Mouse (Mus musculus) embryonic facial prominence, embryonic 11.5 days (tissue): ENCODE measurements around the gene Col2a1. TPM values are rescaled to one million over a fixed set of nuclear protein-coding genes. Genes with fewer than 3 reads are reported as not detected.
A peak's percentile ranks its signal among the peaks of the same experiment; 100 is the strongest.

Source experiments
- ATAC-seq: fragments of 200-750 bp; cut with Nextera tagmentation; replicated peaks from 2 replicates; pipeline ENCODE4 v1.8.0; 2017; ENCODE audit warnings: low read depth; ENCODE audit not compliant: insufficient number of reproducible peaks, low FRiP score, low TSS enrichment
- DNase-seq: peaks from one replicate; pipeline ENCODE4 v3.0.0-alpha.2; 2015; ENCODE audit warnings: low spot score
- H3K27ac ChIP-seq: fragments of 300-500 bp; sonication (generic); replicated peaks from 2 replicates; pipeline ENCODE4 v1.5.1; 2014; ENCODE audit warnings: mild to moderate bottlenecking, low read depth, low read length, control low read depth
- H3K27me3 ChIP-seq: fragments of 300-500 bp; sonication (generic); 2 replicates; pipeline ENCODE4 v1.6.1; 2014; ENCODE audit warnings: mild to moderate bottlenecking, low read length, moderate library complexity, mixed read lengths; ENCODE audit not compliant: control insufficient read depth, insufficient read depth
- H3K36me3 ChIP-seq: fragments of 300-500 bp; sonication (generic); replicated peaks from 2 replicates; pipeline ENCODE4 v1.6.1; 2014; ENCODE audit warnings: low read depth, mild to moderate bottlenecking, low read length, moderate library complexity, mixed read lengths; ENCODE audit not compliant: control insufficient read depth, insufficient read depth
- H3K4me1 ChIP-seq: fragments of 300-500 bp; sonication (generic); 2 replicates; pipeline ENCODE4 v1.6.1; 2014; ENCODE audit warnings: low read length, mixed read lengths; ENCODE audit not compliant: control insufficient read depth, insufficient read depth
- H3K4me2 ChIP-seq: fragments of 300-500 bp; sonication (generic); 2 replicates; pipeline ENCODE4 v1.6.1; 2014; ENCODE audit warnings: low read depth, mild to moderate bottlenecking, control low read depth, low read length, moderate library complexity
- H3K4me3 ChIP-seq: fragments of 300-500 bp; sonication (generic); 2 replicates; pipeline ENCODE4 v1.5.1; 2014; ENCODE audit warnings: low read depth, low read length, control low read depth
- H3K9ac ChIP-seq: fragments of 300-500 bp; sonication (generic); replicated peaks from 2 replicates; pipeline ENCODE4 v1.6.1; 2014; ENCODE audit warnings: mild to moderate bottlenecking, control low read depth, low read length
- H3K9me3 ChIP-seq: fragments of 300-500 bp; sonication (generic); replicated peaks from 2 replicates; pipeline ENCODE4 v1.6.1; 2016; ENCODE audit warnings: mild to moderate bottlenecking, low read length, inconsistent platforms, mixed read lengths; ENCODE audit not compliant: control insufficient read depth
- WGBS: fragments of 180-500 bp; shearing (Covaris S2); extraction: QIAGEN DNeasy Blood & Tissue Kit; methylation state at CpG from one replicate; pipeline ENCODE4 v1.1.7; 2014; 5-methylcytosine and 5-hydroxymethylcytosine counted together
- polyA plus RNA-seq: library from polyadenylated mRNA; unstranded; fragments of >200 nt; fragmentation: Nextera tagmentation; extraction: Ambion mirVana; gene quantifications from 2 replicates; pipeline ENCODE4 v1.2.1, GENCODE M21; 2014

Col2a1 gene
- polyA plus RNA-seq, 1 experiment from 2014 or later, result 161 TPM

DNA sequence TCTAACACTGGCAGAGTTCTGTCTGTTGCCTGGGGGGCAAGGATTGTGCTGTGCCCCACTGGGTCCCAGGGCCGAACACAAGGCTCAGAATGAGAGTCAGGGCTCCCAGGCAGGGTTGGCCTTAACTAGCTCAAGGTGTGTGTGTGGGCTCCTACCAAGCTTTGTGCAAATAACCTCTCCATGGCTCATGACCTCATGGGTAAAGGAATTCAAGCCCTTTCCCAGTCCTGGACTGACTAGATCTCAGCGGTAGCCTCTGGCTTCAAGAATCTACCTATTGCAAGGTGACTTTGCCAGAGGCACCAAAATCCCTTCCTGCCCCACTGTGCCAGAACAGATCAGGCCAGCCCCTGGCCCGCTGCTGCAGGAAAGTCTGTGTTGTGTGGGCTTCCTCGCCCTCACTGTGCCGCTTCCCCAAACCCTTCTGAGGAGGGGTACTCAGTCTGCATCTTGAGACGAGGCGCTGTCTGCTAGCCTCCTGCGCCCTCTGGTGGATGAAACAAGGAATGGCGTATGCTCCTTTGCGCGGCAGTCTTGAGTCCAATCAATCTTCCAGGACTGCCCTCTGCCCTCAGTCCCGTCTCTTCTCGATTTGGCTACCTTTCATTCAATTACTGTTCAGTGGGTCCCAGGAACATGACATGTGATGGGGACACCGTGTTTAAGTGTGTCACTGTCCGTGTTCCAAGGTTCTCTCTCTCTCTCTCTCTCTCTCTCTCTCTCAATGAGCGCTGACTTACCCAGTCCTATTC is 52.2 kb downstream of the Col2a1 start:
- DNase-seq, result peak; percentile 91
- H3K4me1 ChIP-seq, result no peaks in the 10 kb centered on the region; the same call in 1 of the 2 replicates
- H3K27me3 ChIP-seq, result no peaks in the 10 kb centered on the region
- WGBS, result 14% methylated on average over 16 of the region's 16 CpGs
- no peak overlapping the region for H3K4me2 ChIP-seq
- H3K9me3 ChIP-seq, result no peaks in the 10 kb centered on the region
- H3K27ac ChIP-seq, result no peak overlapping the region
- H3K36me3 ChIP-seq, result no peaks in the 10 kb centered on the region
- no peak overlapping the region for H3K4me3 ChIP-seq
- peak; percentile 72; the same call in 1 of the 2 replicates for ATAC-seq
- no peak overlapping the region for H3K9ac ChIP-seq

DNA sequence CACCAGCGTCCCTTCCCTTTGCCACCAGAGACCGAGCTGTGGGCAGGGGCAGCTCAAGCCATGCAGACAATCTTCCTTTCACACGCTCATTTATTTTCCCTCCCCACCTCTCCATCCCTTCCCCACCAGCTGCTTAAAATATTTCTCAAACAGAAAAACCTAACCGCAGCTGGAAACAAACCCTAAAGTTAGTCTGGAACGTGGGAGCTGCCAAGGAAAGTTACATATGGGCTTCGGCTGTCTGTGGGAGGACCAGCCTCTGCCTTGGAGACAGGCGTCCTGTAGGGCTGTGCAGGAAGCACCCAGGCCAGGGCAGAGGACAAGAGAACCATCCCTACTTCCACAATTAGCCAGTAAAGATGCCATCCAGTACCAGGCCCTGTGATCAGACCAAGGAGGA is 54.3 kb downstream of the Col2a1 start:
- Histone ChIP-seq H3K4me3 (no peak overlapping the region), H3K9ac (no peak overlapping the region), H3K36me3 (no peaks in the 10 kb centered on the region), H3K4me2 (no peak overlapping the region), H3K27ac (no peak overlapping the region), H3K4me1 (no peaks in the 10 kb centered on the region; the same call in 1 of the 2 replicates), H3K9me3 (no peaks in the 10 kb centered on the region), H3K27me3 (no peaks in the 10 kb centered on the region)
- no peak for DNase-seq
- no peak for ATAC-seq
- WGBS, result 81% methylated on average over 7 of the region's 7 CpGs

DNA sequence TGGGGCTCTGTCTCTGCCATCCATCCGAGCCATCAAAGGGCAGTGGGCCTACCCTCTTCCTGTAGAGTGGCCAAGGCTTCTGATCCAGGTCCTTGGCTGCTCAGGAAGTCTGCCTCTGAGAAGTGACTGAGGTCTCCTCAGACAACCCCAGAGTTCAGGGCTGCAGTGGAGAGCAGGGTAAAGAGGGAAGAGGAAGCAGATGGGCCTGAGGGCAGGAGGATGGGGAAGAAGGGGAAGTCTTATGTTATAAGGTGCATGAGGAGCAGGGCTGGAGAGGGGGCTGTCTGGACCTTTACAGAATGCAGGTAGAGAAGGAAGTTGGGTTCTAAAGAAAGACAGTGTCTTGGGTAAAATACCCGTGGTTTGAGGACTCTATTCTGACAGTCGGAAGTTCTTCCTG is 54.8 kb downstream of the Col2a1 start:
- H3K36me3 ChIP-seq, result no peaks in the 10 kb centered on the region
- H3K4me2 ChIP-seq, result no peak overlapping the region
- no peaks in the 10 kb centered on the region; the same call in 1 of the 2 replicates for H3K4me1 ChIP-seq
- no peak overlapping the region for H3K4me3 ChIP-seq
- WGBS, result 70% methylated on average over 3 of the region's 3 CpGs
- peak overlapping the region; percentile 22; the same call in 1 of the 2 replicates for H3K9ac ChIP-seq
- no peak overlapping the region for H3K27ac ChIP-seq
- H3K9me3 ChIP-seq, result no peaks in the 10 kb centered on the region
- ATAC-seq (no peak), DNase-seq (no peak)
- H3K27me3 ChIP-seq, result no peaks in the 10 kb centered on the region

DNA sequence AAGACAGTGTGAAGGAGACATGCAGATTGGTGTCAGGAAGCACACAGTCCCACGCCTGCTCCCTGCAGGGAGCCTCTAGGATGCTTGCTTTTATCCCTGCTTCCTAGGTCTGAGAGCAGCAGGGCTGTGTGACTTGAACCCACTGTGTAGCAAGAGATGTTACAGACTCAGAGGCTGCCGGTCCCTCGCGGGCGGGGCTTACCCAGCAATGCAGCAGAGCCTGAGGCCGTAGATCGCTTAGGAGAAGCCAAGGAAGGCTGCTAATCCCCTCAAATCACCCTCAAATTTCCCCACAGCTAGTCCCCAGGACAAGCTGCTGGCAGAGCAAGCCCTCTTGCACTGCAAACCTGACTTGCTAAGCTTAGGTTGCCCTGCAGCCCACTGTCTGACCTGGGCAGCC is 55.8 kb downstream of the Col2a1 start:
- 30% methylated on average over 7 of the region's 7 CpGs for WGBS
- Histone ChIP-seq H3K36me3 (no peaks in the 10 kb centered on the region), H3K4me2 (no peak overlapping the region), H3K4me1 (no peaks in the 10 kb centered on the region; the same call in 1 of the 2 replicates), H3K27me3 (no peaks in the 10 kb centered on the region), H3K4me3 (no peak overlapping the region), H3K9ac (no peak overlapping the region; the same call in 1 of the 2 replicates), H3K9me3 (no peaks in the 10 kb centered on the region), H3K27ac (no peak overlapping the region)
- ATAC-seq (no peak), DNase-seq (peak; percentile 37)

DNA sequence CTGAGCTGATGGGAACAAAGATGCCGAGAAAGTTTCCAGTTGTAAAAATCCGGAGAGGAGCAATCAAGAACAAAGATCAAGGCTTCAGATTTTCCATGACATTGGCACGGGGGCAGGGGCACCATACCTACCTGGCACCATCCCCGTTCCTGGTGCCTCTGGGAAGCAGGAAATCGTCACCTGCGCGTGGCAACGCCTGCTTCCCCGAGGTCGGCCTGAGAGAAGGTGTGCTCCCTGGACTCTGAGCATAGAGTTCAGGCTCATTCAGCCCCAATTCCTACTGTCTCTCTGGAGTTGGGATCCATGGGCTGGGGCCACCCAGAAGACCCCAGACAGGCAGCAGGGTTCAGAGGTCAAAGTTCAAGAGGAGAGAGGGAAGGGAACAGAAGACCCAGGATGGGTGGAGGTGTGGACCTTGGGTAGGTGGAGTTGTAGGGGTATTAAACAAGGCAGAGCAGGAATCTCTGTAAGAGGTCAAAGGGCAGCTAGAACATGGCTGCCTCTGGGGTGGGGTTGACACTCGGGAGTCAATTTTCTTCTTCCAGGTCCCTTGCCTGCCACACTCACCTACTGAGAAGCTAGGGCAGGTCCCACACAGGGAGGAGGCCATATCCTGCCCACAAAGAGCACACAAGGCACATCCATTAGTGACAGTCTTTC is 58.7 kb downstream of the Col2a1 start:
- no peak overlapping the region for H3K27ac ChIP-seq
- no peaks in the 10 kb centered on the region for H3K36me3 ChIP-seq
- ATAC-seq (no peak), DNase-seq (no peak)
- no peaks in the 10 kb centered on the region for H3K9me3 ChIP-seq
- WGBS, result 83% methylated on average over 10 of the region's 11 CpGs
- H3K27me3 ChIP-seq, result no peaks in the 10 kb centered on the region
- no peak overlapping the region for H3K4me2 ChIP-seq
- H3K4me3 ChIP-seq, result no peak overlapping the region
- H3K9ac ChIP-seq, result no peak overlapping the region
- no peaks in the 10 kb centered on the region; the same call in 1 of the 2 replicates for H3K4me1 ChIP-seq

DNA sequence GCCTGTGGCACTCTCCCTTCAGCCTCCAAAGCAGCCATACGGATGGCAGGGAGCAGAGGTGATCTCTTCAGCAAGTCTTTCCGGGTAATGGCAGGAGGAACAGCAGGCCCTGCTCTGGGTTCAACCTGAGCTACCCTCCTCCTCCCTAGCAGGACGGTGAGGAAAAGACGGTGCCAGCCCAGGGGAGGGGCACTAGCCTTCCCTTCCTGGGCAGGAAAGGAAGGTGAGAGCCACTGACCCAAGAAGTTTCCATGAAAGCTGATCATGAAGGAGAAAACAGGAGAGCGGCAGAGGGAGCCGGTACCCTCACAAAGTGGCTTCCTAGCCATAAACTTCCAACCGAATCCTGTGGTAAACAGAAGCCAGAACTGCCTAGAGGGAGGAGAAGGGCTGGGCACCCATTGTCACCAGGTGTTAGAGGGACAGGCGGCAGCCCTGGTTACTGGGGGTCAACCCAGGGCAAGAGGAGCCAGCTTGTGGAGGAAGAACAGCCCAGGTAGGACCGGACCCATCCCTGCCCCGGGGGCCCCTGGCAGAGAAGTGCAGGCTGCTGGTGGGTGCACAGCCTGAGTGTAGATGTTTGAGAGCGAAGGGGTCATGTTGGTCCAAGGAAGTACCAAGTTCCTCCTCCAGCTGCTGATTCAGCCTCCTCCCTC is 59.4 kb downstream of the Col2a1 start:
- Histone ChIP-seq H3K4me3 (no peak overlapping the region), H3K4me1 (no peaks in the 10 kb centered on the region; the same call in 1 of the 2 replicates), H3K9ac (no peak overlapping the region), H3K36me3 (no peaks in the 10 kb centered on the region), H3K4me2 (no peak overlapping the region), H3K9me3 (no peaks in the 10 kb centered on the region), H3K27ac (no peak overlapping the region), H3K27me3 (no peaks in the 10 kb centered on the region)
- WGBS, result 75% methylated on average over 11 of the region's 11 CpGs
- DNase-seq (no peak), ATAC-seq (no peak)

DNA sequence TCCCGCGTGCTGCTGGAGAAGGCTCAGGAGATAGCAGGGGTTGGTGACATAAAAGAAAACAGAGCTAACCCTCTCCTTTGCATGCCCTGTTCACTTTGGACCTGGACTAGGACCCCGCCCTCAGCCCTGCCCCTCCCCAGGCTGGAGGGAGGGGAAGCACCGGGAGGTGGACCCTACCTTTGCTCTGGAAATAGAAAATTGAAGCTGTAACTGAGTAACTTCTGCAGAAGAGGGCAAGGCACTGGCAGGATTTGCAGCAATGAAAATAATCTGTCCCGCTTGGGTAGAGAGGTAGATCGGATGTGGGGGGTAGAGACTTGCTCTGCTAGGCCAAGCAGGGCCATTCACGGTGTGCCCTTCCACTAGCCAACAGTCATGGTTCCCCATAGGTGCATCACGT is 61.1 kb downstream of the Col2a1 start:
- Histone ChIP-seq H3K27me3 (no peaks in the 10 kb centered on the region), H3K9ac (no peak overlapping the region), H3K4me1 (no peaks in the 10 kb centered on the region), H3K4me2 (no peak overlapping the region), H3K36me3 (no peaks in the 10 kb centered on the region), H3K4me3 (no peak overlapping the region), H3K27ac (no peak overlapping the region), H3K9me3 (no peaks in the 10 kb centered on the region)
- DNase-seq (no peak), ATAC-seq (no peak)
- 89% methylated on average over 8 of the region's 8 CpGs for WGBS

DNA sequence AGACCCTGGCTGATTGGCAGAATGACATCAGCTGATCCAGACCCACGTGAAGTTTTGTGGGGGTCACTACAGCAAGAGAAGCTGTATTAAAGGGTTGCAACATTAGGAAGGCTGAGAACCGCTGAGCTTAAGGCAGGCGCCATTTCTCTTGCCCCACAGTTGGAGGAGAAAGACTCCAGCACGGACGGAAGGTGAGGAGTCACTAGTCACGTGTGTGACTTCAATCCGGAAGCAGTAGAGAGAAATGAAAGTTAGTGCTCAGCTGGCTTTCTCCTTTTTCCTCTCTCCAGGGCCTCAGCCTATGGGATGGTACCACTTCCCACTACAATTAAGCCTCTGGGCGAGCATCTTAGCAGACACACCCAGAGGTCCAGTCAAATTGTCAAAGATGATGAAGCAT is 62.0 kb downstream of the Col2a1 start:
- Histone ChIP-seq H3K27ac (no peak overlapping the region), H3K9me3 (no peaks in the 10 kb centered on the region), H3K9ac (no peak overlapping the region), H3K4me2 (no peak overlapping the region), H3K4me1 (no peaks in the 10 kb centered on the region), H3K36me3 (no peaks in the 10 kb centered on the region), H3K27me3 (no peaks in the 10 kb centered on the region), H3K4me3 (no peak overlapping the region)
- no peak for ATAC-seq
- WGBS, result 82% methylated on average over 8 of the region's 8 CpGs
- DNase-seq, result no peak
